Mouse (Mus musculus): ENCODE data around the gene Gins3. TPM values are rescaled to one million over a fixed set of nuclear protein-coding genes. Genes with fewer than 3 reads are reported as not detected.
"Not testable (repeated sequence)": the region's sequence is repeated elsewhere in the genome, so short reads cannot be mapped to it uniquely, and the experiment has no call there.

Gins3 gene
- polyA plus RNA-seq, 1 experiment from 2014 or later, result 18.2 TPM

GRCm38 (mm10) chr8:95648251-95648650 lies 15.0 kb downstream of the Gins3 start:
- Histone ChIP-seq H3K9me3 (replicated peaks) (no peaks in the 10 kb centered on the region), H3K9ac (no peak overlapping the region), H3K27me3 (replicated peaks) (no peaks in the 10 kb centered on the region), H3K4me2 (no peak overlapping the region), H3K4me3 (no peak overlapping the region), H3K36me3 (peaks cover 16% of the 10 kb centered on the region), H3K4me1 (replicated peaks) (peaks cover 6% of the 10 kb centered on the region; the same call in 1 of the 2 replicates), H3K27ac (ENCODE audit: poor library complexity, severe bottlenecking) (no peak overlapping the region)
- ATAC-seq (ENCODE audit: insufficient number of reproducible peaks, low FRiP score), result no peak
- 76% methylated on average over 3 of the region's 3 CpGs for WGBS

DNA sequence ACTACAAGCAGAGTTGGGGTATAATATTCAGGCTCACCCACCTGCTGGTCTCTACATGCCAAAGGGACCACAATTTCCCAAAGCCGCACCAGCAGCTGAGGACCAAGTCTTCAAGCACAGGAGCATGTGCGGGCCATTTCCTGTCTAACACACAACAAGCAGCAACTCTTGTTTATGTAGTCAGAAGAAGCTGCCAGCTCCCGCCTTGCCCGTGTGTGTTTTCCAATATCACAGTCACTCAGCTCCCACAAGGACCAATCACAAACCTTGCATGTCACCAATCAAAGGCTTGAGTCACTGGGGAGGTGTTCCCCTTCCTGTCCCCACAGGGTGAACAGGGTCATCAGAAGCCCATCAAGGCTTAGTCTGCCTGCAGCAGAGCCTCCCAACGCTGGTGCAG lies 20.1 kb downstream of the Gins3 start:
- H3K36me3 ChIP-seq, result no peaks in the 10 kb centered on the region
- H3K4me1 ChIP-seq (replicated peaks), result peaks cover 19% of the 10 kb centered on the region
- no peaks in the 10 kb centered on the region for H3K27me3 ChIP-seq (replicated peaks)
- WGBS, result 76% methylated on average over 5 of the region's 5 CpGs
- H3K4me2 ChIP-seq, result no peak overlapping the region
- H3K27ac ChIP-seq (ENCODE audit: poor library complexity, severe bottlenecking), result no peak overlapping the region
- ATAC-seq (ENCODE audit: insufficient number of reproducible peaks, low FRiP score), result no peak
- no peaks in the 10 kb centered on the region for H3K9me3 ChIP-seq (replicated peaks)
- H3K4me3 ChIP-seq, result no peak overlapping the region
- H3K9ac ChIP-seq, result no peak overlapping the region

DNA sequence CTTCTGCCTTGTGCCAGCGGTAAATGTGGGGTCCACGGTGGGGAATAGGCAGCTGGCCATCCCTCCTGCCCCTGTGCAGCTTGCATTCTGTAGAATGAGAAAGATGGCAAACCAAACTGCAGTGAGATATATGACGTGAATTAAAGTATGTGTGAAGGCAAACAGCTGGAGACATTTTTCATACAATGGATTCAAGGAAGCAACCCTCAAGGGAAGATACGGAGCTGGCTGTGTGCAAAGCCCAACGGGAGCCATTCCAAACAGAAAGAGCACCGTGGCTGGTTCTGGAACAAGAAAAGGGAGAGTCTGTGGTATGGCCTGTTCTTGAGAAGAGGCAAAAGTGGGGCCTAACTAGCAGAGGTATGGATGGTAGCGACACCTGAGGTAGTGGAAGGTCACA lies 22.6 kb downstream of the Gins3 start:
- H3K4me2 ChIP-seq, result no peak overlapping the region
- no peak overlapping the region for H3K4me3 ChIP-seq
- H3K36me3 ChIP-seq, result no peaks in the 10 kb centered on the region
- H3K27ac ChIP-seq (ENCODE audit: poor library complexity, severe bottlenecking), result no peak overlapping the region
- 79% methylated on average over 7 of the region's 7 CpGs for WGBS
- no peak for ATAC-seq (ENCODE audit: insufficient number of reproducible peaks, low FRiP score)
- H3K9me3 ChIP-seq (replicated peaks), result no peaks in the 10 kb centered on the region
- no peaks in the 10 kb centered on the region for H3K27me3 ChIP-seq (replicated peaks)
- no peak overlapping the region for H3K9ac ChIP-seq
- H3K4me1 ChIP-seq (replicated peaks), result peaks cover 25% of the 10 kb centered on the region

GRCm38 (mm10) chr8:95656316-95657002 lies 23.2 kb downstream of the Gins3 start:
- Histone ChIP-seq H3K36me3 (no peaks in the 10 kb centered on the region), H3K27ac (ENCODE audit: poor library complexity, severe bottlenecking) (no peak overlapping the region), H3K9ac (no peak overlapping the region), H3K27me3 (replicated peaks) (no peaks in the 10 kb centered on the region), H3K4me2 (no peak overlapping the region), H3K4me1 (replicated peaks) (peaks cover 25% of the 10 kb centered on the region), H3K9me3 (replicated peaks) (no peaks in the 10 kb centered on the region), H3K4me3 (no peak overlapping the region)
- 42% methylated on average over 5 of the region's 5 CpGs for WGBS
- ATAC-seq (ENCODE audit: insufficient number of reproducible peaks, low FRiP score), result no peak

GRCm38 (mm10) chr8:95657523-95657922 lies 24.3 kb downstream of the Gins3 start:
- Histone ChIP-seq H3K27me3 (replicated peaks) (no peaks in the 10 kb centered on the region), H3K36me3 (no peaks in the 10 kb centered on the region), H3K4me2 (no peak overlapping the region), H3K9ac (no peak overlapping the region), H3K9me3 (replicated peaks) (no peaks in the 10 kb centered on the region), H3K4me3 (no peak overlapping the region), H3K27ac (ENCODE audit: poor library complexity, severe bottlenecking) (no peak overlapping the region), H3K4me1 (replicated peaks) (peaks cover 19% of the 10 kb centered on the region)
- WGBS, result 41% methylated on average over 2 of the region's 2 CpGs
- ATAC-seq (ENCODE audit: insufficient number of reproducible peaks, low FRiP score), result no peak

GRCm38 (mm10) chr8:95660334-95660882 lies 27.2 kb downstream of the Gins3 start:
- Histone ChIP-seq H3K4me1 (replicated peaks) (peaks cover 29% of the 10 kb centered on the region), H3K27me3 (replicated peaks) (no peaks in the 10 kb centered on the region), H3K4me3 (no peak overlapping the region), H3K9me3 (replicated peaks) (no peaks in the 10 kb centered on the region), H3K36me3 (no peaks in the 10 kb centered on the region), H3K27ac (ENCODE audit: poor library complexity, severe bottlenecking) (no peak overlapping the region), H3K4me2 (no peak overlapping the region), H3K9ac (no peak overlapping the region)
- ATAC-seq (ENCODE audit: insufficient number of reproducible peaks, low FRiP score), result no peak
- 75% methylated on average over 6 of the region's 6 CpGs for WGBS

DNA sequence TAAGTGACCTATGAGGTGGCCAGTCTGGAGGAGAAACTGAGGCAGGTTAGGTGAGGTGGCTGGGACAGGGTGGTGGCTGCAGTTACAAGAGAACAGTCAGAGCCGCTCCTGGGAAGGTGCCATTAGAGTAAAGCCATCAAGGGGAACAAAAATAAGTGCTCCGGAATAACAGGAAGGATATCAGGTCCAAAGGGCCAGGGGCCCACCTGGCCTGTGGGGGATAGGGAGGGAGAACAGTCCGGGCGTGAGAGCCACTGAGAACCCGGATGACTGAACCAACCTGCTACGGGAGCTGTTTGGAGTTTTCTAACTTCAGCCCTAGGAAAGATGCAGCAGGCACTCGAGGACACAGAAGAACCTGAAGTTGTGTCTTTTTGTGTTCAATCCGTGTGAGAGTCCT lies 27.8 kb downstream of the Gins3 start:
- WGBS, result 69% methylated on average over 8 of the region's 8 CpGs
- Histone ChIP-seq H3K4me3 (no peak overlapping the region), H3K36me3 (no peaks in the 10 kb centered on the region), H3K27me3 (replicated peaks) (no peaks in the 10 kb centered on the region), H3K27ac (ENCODE audit: poor library complexity, severe bottlenecking) (no peak overlapping the region), H3K9me3 (replicated peaks) (no peaks in the 10 kb centered on the region), H3K4me2 (no peak overlapping the region), H3K9ac (no peak overlapping the region), H3K4me1 (replicated peaks) (peaks cover 29% of the 10 kb centered on the region)
- no peak for ATAC-seq (ENCODE audit: insufficient number of reproducible peaks, low FRiP score)

- Histone ChIP-seq H3K27ac (ENCODE audit: poor library complexity, severe bottlenecking) (no peak overlapping the region), H3K9me3 (replicated peaks) (peaks cover 4% of the 10 kb centered on the region), H3K4me2 (no peak overlapping the region), H3K27me3 (replicated peaks) (no peaks in the 10 kb centered on the region), H3K9ac (no peak overlapping the region), H3K4me3 (no peak overlapping the region), H3K4me1 (replicated peaks) (peaks cover 26% of the 10 kb centered on the region), H3K36me3 (no peaks in the 10 kb centered on the region)
- ATAC-seq (ENCODE audit: insufficient number of reproducible peaks, low FRiP score), result no peak
- 84% methylated on average over 6 of the region's 6 CpGs for WGBS
These were observed 28.3 kb downstream of the Gins3 start for GRCm38 (mm10) chr8:95661575-95661974.

- Histone ChIP-seq H3K9me3 (replicated peaks) (peaks cover 6% of the 10 kb centered on the region), H3K9ac (no peak overlapping the region), H3K4me2 (no peak overlapping the region), H3K4me3 (no peak overlapping the region), H3K27ac (ENCODE audit: poor library complexity, severe bottlenecking) (no peak overlapping the region), H3K27me3 (replicated peaks) (no peaks in the 10 kb centered on the region), H3K36me3 (no peaks in the 10 kb centered on the region), H3K4me1 (replicated peaks) (peaks cover 22% of the 10 kb centered on the region)
- peak; percentile 9; the same call in 1 of the 2 replicates for ATAC-seq (ENCODE audit: insufficient number of reproducible peaks, low FRiP score)
- WGBS, result 65% methylated on average over 7 of the region's 7 CpGs
These were observed 29.8 kb downstream of the Gins3 start for GRCm38 (mm10) chr8:95662885-95663598.

GRCm38 (mm10) chr8:95663599-95663949 lies 30.3 kb downstream of the Gins3 start:
- H3K9ac ChIP-seq, result no peak overlapping the region
- H3K4me2 ChIP-seq, result no peak overlapping the region
- WGBS, result 40% methylated on average over 4 of the region's 4 CpGs
- no peak overlapping the region for H3K4me3 ChIP-seq
- no peaks in the 10 kb centered on the region for H3K27me3 ChIP-seq (replicated peaks)
- H3K9me3 ChIP-seq (replicated peaks), result peaks cover 6% of the 10 kb centered on the region
- H3K4me1 ChIP-seq (replicated peaks), result peaks cover 22% of the 10 kb centered on the region
- ATAC-seq (ENCODE audit: insufficient number of reproducible peaks, low FRiP score), result 0 out of 2 replicates have a peak, but pooled peaks have one; percentile 11
- no peaks in the 10 kb centered on the region for H3K36me3 ChIP-seq
- 0 out of 2 replicates have a peak overlapping the region, but pooled peaks have one; percentile 41 for H3K27ac ChIP-seq (ENCODE audit: poor library complexity, severe bottlenecking)

- H3K27ac ChIP-seq (ENCODE audit: poor library complexity, severe bottlenecking); H3K9ac ChIP-seq; ATAC-seq (ENCODE audit: insufficient number of reproducible peaks, low FRiP score); H3K27me3 ChIP-seq (replicated peaks); H3K9me3 ChIP-seq (replicated peaks); H3K36me3 ChIP-seq; H3K4me3 ChIP-seq; H3K4me2 ChIP-seq: not testable (repeated sequence)
- peaks cover 22% of the 10 kb centered on the region for H3K4me1 ChIP-seq (replicated peaks)
- WGBS, result 90% methylated on average over 11 of the region's 11 CpGs
These were observed 32.7 kb downstream of the Gins3 start for GRCm38 (mm10) chr8:95665813-95666452.
